Mouse (Mus musculus): ENCODE measurements at regions not wholly inside any gene's neighbourhood (a gene's known extent, or its start where the extent isn't known, plus 50 kb on each side); places are given as distances from the start of the nearest gene placed in this dataset.

GRCm38 (mm10) chr16:76101773-76102172, 79.7 kb upstream of the Samsn1 start:
- TF ChIP-seq CTCF (IDR thresholded peaks at IDR 0.05; ENCODE audit: extremely low read depth, insufficient read length, insufficient replicate concordance, low read depth, low read length) (no peak), POLR2A (IDR thresholded peaks at IDR 0.05; ENCODE audit: low read depth, low read length) (no peak)
